Mouse (Mus musculus) gastrocnemius, adult 8-10 months (tissue): ENCODE measurements at regions not wholly inside any gene's neighbourhood (a gene's known extent, or its start where the extent isn't known, plus 50 kb on each side); places are given as distances from the start of the nearest gene placed in this dataset.

ENCODE experiments used
- DNase-seq, 2 experiments: peaks; one replicate each; pipeline ENCODE4 v3.0.0; 2022; ENCODE audit warnings: low spot score in 2 of 2

DNA sequence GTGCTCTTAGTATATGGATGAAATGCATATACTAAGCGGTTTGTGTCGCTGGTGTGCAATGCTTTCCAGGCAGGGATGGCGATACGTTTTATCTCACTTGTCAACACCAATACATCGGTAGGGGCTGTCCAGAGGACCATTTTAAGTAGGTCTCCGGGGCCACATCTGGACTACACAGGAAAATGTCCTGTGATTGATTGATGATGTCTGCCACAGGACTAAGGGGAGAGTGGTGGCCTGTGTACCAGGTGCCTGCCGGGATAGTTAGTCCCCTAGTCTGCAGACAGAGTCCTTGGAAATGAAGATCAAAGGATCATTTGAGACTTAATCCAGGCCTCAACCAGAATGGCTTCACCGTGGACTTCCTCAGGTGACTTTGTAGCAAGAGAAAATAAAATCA is 460.6 kb downstream of the Bnc2 start:
- no peak for DNase-seq

DNA sequence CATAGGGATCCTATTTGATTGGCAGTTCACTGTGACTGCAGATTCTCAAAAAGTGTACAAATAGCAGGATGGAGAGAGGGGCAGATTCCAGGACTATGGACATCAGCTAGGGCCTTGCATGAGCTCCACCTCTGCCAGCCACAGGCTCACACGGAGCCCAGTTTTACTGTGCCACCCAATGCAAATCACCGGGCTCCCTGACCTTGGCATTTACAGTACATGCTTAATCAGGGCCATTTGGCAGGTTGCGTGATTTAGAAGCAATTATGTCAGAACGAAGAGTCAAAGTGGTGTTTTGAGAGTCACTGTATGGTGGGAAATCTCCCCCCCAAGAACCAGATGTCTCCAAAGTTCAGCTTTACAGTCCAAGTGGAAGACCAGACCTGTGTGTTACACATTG is 456.1 kb downstream of the Bnc2 start:
- DNase-seq, result no peak

DNA sequence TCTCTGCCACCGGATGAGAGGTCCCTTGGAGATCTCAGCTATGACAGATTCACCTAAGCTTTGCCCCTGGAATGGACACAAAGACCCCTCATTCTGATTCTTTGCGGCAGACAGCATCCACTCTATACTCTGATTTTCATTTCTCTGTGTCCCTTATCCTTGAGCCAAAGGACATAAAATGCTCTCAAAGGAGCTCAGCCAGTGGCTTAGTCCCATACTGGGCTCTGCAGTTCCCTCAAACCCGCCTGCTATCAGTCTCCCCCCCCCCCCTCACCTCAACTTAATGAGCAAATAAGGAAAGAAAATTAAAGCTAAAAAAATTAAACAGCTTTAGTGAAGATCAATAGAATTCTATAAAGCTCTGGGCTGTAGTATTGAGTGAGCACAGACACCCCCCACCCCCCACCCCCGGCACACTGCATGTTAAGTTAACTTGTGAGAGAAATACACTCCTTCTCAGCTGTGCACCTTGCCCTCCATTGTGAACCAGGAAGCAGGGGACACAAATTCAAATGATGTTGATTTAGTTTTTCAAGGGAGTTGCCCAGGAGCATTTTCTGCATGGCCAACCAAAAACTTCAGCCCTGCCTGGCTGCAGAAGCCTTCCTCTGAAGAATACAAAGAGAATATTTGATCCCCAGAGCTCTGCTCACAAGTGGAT is 452.9 kb downstream of the Bnc2 start:
- no peak for DNase-seq

DNA sequence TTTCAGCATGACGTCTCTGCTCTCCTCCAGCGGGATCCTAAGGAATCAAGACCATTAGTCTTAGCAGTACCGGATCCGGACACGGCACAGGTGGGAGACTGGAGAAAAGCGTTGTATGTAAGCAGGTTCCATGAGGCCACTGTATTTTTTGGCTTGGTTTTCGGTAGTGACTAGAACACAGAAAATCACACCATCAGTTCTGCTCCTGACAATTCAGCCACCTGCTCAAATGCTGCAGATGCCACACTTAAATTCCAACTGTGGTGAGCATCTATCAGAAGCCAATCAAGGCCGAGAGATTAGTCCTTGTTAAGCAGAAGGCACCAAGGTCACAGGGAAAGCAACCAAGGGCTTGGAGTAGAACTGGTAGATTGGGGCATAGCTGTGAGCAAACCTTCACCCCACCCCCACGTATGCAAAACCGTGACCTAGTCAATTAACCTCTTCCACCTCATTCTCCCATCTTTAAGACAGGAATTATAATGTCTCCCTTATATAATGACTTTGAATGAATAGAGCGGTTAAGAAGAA is 452.2 kb downstream of the Bnc2 start:
- no peak for DNase-seq

DNA sequence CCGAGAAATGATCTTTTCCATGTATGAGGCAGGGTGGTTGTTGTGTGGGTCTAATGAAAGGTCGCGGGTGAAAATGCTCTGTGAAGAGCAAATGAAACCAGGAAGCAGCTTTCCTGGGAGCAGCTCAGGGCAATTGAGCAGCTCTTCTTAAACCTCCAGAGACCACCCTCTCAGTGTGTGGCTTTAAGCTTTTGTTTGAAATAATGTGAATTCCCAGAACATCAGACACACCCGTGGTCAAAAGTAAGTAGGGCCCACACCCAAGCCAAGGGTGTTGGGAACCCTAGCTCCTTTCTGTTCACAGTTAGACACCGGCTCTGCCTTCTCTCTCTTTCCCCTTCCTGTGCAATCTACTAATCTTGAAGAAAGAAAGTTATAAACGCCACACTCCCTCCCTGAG is 450.5 kb downstream of the Bnc2 start:
- no peak for DNase-seq
